Mouse (Mus musculus) right cerebral cortex, adult 2 months (tissue): ENCODE results near the gene Inpp5b.
"Not testable (repeated sequence)": the region's sequence is repeated elsewhere in the genome, so short reads cannot be mapped to it uniquely, and the experiment has no call there.

Experiments
- DNase-seq, 2 experiments: peaks; one replicate each; pipeline ENCODE4 v3.0.0; 2021 to 2022; ENCODE audit warnings: low spot score in 2 of 2

Inpp5b gene

DNA sequence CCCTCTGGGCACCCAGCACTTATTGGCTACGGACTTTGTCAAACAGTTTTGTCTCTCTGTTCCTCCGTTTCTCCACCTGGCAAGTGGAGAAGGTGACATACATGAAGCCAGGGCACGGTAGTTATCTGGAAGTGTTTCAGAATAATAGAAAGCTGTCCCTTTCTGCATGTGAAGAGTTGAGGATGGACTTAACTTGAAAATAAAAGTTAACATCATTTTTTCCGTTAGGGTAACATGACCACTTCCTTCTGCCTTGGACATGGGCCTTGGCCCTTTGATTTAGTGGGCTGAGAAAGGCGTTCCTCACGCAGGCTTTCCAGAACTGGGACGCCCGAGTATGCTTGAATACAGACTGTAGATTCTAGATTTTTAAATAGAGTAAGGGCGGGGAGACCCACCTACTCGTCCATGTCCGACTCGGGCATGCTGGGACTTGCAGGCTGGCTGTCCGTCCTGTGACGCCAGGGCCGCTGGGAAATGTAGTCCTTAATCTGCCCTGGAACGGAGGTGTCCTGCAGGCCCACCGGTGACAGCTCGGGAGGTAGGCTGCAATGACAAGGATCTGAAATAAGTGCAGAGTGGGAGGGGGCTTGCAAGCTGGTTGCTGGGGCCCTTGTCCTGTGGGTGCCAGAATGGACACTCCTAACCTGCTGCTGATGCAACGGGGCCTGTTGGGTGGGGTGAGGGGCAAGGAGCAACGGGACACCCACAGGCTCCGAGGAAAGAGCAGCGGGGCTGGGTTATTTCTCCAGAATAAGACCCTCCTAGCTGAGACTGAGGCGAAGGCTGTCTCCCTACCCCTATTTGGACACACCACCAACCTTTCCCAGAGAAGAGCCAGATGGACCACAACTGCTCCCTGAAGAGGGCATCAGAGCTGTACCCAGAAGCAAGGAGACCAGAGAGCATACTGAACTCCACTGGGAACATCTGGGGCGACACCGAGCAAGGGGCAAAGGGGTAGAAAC, at the start of gene Inpp5b:
Inpp5b (plus strand) TSS at position 475 of the 968 bp plus-strand sequence.
- DNase-seq, result peak; percentile 88 to 94

DNA sequence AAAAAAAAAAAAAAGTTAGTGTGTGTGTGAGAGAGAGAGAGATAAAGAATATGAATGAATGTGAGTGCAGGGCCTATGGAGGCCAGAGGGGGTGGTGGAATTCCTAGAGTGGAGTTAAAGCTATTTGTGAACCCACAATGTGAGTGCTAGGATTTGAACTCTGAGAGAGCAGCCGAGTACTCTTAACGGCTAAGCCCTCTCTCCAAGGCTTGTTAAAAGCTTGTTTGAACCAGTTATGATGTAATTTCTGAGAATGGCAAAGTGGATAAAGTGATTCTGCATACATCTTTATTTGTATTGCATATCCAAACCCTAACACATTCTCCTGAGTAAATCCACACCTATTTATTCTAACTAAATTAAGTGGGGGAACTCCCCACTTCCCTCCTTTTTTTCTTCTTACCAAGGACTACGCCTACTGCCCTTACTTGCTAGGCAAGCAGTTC, 49.2 kb upstream of the Inpp5b start:
- DNase-seq, result no peak

DNA sequence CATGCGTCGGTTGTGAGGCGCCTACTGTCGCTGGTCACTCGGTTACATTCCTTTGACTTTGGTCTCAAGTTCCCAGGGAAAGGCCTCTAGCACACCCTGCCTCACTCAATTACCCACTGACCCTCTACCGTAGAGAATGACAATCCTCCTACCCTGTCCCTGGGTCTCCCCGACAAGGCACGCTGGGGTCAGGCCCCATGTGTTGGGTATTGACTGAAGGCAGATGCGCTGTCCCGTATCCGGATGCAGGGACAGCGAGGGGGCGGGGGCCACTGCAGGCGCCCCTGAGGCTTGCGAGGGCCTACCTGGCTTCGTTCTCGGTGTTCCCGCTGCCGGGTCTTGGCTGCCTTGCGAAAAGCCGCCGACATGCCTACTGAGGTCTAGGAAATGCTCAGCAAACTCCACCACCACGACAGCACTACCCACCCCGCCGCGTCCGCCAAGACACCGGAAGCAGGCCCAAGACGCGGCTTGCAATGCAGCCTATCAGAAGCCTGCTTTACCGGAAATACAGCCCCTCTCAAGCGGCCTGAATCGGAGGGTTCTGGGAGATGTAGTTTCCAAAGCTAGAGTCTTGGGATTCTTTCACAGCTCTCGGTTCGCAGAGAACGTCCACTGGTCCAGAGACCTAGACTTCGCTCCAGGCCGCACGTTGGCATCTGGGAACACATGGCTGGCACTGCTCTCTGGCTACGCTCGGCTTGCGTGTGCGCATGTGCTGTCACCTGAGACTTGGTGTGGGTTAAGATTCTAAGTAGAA, 48.3 kb upstream of the Inpp5b start, which contains the start of gene Utp11:
Utp11 (minus strand) TSS at position 466 of the 760 bp plus-strand sequence.
- DNase-seq, result peak; percentile 88 to 89

DNA sequence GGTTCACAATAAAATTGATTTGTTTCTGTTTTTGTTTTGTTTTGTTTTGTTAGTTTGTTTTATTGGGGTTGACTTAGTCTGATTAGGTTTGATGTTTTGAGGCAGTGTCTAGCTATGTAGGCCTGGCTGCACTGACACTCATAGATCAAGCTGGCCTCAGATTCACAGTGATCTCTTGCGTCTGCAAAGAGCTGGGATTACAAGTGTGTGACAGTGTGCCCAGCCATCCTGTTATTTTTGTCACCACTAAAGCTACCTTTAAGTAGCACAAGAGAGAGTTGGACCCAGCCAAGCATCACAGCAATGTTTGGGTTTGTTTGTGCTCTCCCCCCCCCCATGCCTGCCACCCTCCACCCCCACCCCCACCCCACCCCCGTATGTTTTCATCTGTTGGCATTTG, 47.1 kb upstream of the Inpp5b start:
- DNase-seq, result no peak

DNA sequence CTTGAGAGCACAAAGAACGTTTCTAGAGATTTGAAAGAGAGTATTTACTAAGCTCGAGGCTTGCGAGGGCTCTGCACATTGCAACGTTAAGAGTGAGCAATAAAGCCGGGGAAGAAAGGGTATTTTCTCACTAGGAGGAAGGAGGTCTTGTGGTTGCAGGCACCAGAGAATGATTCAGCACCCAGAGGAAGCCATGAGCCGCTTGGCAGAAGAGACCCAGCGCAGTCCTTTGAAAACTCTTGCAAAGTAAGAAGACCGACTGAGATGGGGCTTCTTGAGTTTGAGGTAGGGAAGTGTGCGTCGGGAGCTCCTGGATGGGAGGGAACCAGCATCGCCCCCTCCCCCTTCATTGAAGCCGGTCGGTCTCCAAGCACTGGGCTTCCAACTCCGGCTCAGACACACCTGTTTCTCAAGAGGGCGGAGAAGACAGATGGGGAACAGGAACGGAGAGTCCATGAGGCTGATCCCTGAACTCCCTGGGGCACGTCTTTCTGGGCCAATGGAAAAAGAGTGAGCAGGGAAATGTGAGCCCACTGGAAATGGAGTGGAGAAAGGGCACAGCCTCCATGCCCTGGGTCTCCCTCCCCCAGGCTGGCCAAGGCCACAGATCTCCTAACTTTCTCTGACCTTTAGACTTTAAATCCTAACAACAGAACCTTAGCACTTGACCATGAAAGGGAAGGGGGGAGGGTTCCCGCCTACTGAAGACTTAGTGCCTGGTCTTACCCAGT, 45.7 kb upstream of the Inpp5b start:
- DNase-seq, result no peak

DNA sequence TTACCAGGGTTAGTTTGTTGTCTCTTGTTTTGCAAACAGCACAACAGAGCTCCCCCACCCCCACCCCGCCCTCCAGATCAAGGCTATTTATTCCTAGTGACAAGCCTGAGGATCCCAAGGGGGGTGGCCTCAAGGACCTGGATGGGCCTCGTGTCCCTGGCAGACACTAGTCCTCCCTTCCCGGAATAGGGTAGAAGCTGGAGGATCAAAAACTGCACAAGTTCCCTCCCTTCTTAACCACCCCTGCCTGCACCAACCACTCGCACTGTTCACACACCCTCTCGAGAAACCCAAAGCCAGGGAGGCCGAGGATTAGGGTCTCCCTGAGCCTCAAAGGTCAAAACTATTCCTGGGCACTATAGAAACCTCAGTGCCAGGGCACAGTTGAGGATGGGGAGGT, 41.9 kb upstream of the Inpp5b start:
- no peak for DNase-seq

DNA sequence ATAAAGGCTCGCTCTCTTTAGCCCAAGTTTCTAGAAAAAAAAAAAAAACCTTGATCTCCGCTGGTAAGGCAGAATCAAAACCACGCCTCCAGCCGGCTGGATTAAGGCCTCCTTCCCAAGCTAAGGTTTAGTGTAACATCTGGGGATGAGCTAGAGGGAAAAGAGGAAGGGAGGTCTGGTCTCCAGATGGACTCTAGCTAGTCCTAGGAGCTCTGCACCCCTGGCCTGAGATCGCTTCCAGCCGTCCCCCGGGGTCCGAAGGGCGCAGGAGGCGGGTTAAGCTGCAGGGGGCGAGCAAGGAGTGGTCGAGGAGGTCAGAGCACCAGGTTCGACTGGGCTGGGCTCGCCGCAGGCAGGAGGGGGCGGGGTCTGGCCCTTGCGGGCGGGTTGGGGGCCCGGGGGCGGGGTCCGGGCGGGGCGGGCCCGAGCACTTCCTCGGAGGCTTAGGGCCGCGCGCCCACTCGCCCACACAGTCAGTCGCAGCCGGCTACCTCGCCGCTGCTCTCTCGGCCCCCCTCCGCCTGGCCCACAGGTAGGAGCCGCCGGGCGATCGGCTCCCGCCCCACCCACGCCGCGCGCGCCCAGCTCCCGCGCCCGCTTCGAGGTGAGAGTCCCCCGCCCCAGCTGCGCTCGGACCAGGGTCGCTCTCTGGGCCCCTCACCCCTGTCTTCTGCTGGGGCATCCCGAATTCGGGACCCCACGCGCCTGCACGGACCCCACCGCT, 41.2 kb upstream of the Inpp5b start, which contains the start of gene Fhl3:
Fhl3 (plus strand) TSS at position 454 of the 724 bp plus-strand sequence.
- DNase-seq, result no peak

DNA sequence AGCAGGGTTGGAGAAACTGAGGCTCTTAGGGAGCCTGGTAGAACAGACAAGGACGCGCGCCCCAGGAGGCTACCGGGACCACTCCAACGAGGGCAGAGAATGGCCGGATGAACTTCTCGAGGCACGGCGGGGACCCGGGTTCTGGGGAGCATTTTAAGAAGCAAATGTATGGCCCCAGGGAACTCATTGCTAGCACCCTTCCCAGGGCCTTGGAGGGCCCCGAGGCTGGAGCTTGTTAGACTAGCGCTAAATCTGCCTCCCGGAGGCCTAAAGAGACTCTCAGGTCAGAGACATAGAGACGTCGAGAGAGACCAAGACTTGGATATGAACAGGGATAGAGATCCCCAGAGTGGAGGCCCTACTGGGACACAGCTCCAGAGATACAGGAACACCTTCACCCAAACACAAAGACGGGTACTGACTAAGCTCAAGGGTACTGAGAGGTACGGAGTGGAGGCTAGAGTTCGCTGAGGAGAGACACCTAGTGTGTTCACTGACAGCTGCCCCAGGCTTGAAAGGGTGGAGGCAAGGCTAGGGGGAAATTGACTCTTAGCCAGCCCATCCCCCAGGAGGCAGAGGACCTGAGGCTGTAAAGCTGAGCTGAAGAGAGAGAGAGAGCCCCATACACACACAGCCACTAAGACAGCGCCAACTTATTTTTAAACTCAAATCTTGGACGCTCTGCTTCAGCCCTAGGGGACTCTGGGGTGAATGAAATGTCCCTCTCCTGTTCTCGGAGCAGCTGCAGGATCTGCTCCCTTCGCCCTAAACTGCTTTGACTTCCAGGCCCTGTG, 40.4 kb upstream of the Inpp5b start:
- DNase-seq, result no peak

DNA sequence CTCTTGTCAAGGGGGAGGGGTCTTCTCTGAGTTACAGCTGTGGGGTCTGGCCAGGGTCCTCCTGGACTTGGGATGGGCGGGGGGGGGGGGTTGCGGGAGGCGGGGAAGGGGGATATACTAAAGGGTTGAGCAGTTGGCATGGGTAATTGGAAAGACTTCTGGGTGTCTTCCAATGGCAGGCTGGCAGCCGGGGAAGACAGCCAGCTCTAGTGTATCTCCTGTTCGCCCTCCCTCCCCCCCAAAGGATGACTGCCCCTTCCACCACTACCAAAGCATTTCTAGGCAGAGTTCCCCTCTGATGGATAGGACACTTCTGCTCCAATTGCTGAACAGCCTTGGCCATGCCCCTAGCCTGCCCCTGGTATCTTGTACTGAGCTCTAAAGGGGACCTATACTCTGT, 39.7 kb upstream of the Inpp5b start:
- no peak for DNase-seq

DNA sequence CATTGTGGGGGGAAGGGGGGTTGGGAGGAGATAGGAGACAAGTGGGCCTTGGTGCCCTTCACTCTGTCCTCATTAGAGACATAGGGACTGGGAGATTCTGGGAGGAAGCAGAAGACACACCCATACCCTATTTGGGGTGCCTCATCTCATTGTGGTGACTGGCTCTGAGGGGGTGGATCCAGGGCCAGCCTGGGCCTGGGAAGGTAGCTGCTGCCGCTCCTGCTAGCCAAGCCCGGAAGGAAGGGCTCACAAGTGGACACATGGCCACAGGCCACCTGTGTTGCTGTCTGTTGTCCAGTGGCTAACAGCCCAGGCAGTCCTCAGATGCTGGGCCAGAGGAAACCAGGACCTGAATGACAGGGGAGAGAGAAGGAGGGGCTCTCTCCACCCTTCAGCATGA, 38.2 kb upstream of the Inpp5b start:
- no peak for DNase-seq

DNA sequence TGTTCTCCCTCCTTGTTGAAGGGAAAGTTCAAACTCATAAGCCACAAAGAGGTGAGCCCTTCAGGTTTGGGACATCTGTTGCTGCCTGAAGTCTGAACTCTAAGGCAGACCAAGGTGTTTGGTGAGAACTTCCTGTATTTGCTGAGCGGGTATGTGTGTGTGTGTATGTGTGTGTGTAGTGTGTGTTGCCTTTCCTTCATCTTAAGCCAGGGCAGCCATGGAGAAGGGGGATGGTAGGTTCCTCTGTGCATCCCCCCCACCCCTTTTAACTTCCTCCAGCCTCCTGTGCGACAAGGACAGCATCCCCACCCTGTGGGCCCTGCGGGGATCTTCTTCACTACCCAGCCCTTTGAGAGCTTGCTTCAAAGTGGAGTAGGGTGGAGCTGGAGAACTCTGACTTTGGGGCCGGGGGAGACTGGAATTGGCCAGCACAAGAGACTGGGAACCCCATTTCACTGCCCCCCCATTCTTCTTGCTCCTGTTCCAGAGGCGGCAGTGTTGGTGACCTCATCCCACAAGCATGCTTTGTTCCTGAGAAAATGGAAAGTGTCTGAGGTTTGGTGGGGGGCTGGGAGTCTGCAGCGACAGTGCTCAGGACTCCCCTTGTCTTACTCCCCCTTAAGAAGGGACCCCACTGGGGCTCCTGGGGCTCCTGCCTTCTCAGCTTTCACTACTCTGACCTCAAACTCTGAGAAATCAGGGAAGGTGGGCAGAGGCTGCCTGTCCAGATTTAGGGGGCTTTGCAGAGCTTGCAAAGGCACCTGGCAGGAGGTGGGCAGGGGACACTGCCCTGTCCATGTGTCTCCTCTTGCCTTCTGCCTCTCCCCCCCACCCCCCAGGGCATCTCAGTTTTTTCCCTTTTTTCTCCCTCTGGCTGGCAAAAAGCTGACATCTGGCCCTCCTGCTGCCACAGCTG, 37.5 kb upstream of the Inpp5b start:
- no peak for DNase-seq

DNA sequence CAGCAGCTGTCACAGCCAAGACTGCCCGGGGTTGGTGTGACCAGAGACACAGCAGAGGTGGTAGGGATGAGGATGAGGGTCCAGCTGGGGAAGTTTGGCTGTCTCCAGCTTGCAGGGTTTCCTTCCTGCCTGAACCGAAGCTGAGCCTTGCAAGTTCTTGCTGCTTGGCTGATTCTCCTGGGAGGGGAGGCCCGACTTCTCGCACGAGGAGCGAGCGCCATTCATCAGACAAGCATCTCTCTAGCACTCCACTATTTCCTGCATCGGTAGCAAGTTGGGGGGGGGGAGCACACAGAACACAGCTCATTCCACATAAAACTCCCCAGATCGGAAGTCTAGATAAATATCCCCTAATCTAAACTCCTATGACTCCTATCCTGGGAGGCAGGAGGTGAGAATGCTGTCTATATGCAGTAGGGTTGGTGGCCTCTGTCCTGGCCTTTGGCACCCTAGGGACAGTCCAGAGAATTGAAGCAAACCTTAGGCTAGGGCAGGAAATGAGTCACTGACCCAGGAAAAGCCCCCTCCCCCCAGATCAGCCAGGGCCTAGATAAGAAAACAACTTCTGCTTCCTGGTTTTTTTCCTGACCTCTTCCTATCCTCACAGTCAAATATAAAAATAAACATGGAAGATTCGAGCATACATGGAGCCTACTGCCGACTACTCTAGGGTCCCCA, 36.7 kb upstream of the Inpp5b start:
- DNase-seq, result no peak

DNA sequence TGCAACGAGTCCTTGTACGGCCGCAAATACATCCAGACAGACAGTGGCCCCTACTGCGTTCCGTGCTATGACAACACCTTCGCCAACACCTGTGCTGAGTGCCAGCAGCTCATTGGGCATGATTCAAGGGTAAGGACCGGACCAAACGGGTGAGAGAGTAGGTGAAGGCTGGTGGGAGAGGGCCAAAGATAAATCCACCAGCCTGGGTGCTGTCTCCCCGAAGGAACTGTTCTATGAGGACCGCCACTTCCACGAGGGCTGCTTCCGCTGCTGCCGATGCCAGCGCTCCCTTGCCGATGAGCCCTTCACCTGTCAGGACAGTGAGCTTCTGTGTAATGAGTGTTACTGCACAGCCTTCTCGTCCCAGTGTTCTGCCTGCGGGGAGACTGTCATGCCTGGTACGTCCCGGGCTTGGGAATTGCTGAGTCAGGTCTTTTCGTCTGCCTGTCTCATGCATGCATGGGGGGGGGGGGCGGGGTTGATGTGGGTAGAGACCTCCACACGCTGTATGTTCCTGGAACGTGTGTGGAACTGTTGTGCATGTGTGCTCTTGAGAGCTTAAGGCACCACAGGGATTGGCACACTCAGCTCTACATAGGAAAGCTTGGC, 35.9 kb upstream of the Inpp5b start:
- DNase-seq, result no peak

DNA sequence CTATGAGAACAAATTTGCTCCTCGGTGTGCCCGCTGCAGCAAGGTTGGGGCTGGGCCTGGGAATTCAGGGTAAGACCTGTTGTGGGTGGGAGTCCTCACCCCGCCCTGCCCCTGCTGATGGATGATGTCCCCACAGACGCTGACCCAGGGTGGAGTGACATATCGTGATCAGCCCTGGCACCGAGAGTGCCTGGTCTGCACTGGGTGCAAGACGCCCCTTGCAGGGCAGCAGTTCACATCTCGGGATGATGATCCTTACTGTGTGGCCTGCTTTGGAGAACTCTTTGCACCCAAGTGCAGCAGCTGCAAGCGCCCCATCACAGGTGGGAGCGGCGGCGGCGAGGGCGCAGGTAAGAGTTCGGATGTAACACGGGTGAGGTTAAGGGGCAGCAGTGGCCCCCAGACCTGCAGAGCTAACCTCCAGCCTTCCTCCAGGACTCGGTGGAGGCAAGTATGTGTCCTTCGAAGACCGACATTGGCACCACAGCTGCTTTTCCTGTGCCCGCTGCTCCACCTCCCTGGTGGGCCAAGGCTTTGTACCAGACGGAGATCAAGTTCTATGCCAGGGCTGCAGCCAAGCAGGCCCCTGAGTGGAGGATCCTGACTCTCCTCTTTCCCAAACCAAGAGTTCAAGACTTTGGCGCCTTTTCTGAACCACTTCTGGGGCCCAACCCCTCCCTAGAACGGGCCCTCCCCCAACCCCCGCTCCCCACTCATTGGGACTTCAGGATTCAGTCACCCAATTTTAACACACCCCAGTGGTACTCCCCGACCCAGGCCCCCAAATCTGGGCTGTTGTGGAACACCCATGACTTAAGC, 34.1 kb upstream of the Inpp5b start:
- DNase-seq, result not testable (repeated sequence)

DNA sequence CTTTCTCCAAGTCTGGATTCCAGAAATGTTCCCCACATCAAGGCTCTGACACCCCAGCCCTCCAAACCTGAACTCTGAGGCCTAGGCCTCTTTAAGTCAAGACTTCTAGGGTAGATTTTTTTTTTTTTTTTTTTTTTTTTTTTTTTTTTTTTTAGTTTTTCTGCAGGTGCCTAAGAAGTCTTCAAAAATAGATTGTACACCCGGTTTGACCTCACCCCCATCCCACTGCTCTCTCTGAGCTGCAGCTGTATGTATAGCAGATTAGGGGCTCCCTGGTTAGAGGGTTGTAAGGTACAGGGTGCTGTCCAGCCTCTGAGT, 33.5 kb upstream of the Inpp5b start:
- DNase-seq, result not testable (repeated sequence)

DNA sequence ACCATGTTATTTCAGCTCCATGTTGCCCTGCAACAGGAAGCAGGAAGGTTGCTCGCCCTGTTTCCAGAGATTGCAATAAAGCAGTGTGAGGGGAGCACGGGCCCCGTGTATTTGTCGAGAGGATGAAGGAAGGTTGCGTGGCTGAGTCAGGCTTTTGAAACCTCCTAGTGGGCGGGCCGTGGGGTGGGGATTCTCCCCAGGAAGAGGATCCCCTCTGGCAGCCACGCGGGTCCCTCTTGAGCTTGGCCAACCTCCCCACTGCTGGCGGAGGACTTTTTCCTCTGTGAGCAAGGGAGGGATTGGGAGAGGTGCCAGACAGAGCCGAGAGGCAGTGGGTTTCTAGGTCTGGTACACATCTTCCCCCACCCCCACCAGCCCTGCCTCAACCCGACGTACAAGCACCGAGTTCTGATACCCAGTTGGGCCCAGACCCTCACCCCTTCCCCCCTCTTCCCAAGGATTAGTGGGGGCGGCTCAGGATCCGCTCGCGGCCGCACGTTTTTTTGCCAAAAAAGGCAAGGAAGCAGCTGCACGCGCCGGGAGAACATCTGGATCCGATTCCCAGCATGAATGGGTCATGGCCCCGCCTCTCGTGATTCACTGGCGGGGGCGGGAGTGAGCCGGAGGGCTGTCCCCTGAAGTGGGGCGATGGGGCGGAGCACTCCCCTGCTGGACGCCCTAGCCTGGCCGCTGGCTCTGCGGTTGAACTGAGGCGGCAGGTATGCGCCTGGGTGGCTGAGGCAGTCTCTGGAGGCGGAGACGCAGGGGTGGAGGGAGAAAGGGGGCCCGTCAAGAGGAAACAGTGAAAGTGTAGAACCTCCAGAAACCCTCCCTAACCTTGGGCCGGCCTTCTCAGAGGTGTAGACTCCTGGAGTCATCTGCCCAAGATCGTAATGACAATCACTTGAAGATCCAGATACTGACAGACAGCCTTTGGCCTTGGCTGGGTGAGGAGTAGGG, 32.9 kb upstream of the Inpp5b start:
- peak; percentile 66 to 69 for DNase-seq
